Mouse (Mus musculus): ENCODE data around the gene Ctxn1. TPM values are rescaled to one million over a fixed set of nuclear protein-coding genes. Genes with fewer than 3 reads are reported as not detected.
"Not testable (repeated sequence)": the region's sequence is repeated elsewhere in the genome, so short reads cannot be mapped to it uniquely, and the experiment has no call there.

Gene Ctxn1
- 100 to 1,000 TPM; 519 to 574 TPM for total RNA-seq (2021)
- long read RNA-seq, experiment 1, transcript Ctxn1-201 (2 exons, 1,212 nt): major isoform, 311 of 329 reads
- long read RNA-seq, experiment 1, partial matches to known transcripts: 0 of 329 reads
- long read RNA-seq, experiment 1, other reads (novel, unspliced or antisense): 18 of 329 reads
- long read RNA-seq, experiment 2, transcript Ctxn1-201 (2 exons, 1,212 nt): major isoform, 290 of 318 reads
- long read RNA-seq, experiment 2, partial matches to known transcripts: 26 of 318 reads
- long read RNA-seq, experiment 2, other reads (novel, unspliced or antisense): 2 of 318 reads

DNA sequence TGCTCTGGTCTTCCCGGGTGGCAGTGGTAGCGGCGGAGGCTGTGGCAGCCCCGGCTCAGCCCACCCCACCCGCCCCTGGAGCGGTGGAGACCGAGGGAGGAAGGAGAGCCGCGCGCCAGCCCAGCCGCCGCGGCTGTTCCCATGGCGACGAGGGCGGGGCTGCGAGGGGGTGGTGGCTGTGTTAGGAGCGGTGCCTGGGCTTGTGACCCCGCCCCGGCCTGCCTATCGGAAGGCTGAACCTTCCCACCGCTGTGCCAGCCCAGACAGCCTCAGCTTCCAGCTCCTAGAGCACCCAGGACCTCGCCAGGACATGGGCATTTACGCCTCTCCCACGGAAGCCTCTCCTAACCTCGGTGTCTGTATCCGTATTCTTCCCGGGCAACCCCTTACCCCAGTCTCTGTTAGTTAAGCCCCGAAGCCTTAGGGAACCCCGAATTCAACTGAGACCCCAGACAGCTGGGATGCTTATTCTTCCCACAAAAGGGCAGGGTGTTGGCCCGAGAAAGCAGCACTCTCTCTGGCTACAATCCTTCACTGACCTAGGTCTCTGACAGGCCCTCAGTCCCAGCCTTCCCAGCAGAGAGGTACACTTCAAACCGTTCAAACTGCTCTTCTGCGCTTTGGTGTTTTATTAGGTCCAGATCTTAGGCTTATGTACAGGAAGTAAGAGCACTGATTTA, at the start of gene Ctxn1:
Ctxn1 (minus strand) TSS at position 150 of the 680 bp plus-strand sequence.
- DNase-seq (ENCODE audit: low spot score in 2 of 2): peak; percentile 95

DNA sequence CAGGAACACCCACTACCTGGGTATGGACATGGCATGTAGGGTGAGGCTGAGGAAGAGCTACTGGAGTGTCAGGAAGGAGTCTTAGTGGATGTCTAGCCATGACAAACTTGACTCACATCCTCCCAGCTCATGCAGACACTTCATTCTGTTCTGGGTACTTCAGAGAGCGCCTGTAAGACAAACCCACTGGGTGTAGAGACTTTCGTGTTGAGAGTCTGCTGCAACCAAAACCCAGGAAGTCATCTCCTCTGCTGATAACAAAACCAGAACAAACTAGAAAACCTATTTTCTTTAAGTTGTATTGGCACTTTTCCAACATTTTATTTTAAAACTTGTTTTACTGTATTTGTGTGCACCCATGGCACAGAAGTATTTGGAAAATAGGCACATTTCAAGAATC, 46.8 kb upstream of the Ctxn1 start:
- no peak for DNase-seq (ENCODE audit: low spot score in 2 of 2)

DNA sequence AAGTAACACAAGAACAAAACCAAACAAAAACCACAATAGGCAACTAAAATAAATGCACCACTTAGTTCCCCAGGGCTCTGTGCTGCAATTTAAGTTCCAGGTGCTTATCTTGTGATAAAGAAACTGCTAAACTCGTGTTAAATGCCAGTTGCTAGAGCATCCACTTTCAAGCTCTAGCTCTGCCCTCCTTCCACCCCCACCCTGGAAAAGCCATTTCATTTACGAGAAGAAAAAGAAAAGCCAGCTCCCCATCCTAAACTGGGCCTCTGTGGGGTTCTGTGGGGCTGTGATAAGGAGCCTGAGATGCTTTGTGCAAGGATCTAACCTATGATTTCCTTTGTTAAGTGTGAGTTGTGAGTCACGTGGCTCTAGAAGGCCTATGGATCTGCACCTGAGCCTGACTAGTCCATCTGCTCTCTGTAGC, 45.1 kb upstream of the Ctxn1 start:
- no peak for DNase-seq (ENCODE audit: low spot score in 2 of 2)

DNA sequence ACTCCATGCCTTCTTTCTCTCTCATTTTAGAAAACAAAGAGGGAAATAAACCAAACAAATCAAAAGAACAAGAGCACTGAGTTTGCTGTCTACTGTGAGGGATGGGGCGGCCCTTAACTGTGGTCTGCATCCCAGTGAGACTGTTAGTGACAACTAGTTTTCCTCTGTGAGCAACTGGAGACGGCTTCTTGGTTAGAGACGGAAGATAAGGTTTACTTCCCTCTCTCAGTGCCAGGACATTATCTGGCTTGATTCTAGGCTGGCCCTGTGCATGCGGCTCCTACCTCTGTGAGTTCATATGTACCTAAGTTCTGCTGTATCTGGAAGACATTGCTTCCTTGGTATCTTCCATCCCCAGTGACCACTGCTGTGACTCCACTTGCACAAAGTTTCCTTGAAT, 38.7 kb upstream of the Ctxn1 start:
- DNase-seq (ENCODE audit: low spot score in 2 of 2): no peak

DNA sequence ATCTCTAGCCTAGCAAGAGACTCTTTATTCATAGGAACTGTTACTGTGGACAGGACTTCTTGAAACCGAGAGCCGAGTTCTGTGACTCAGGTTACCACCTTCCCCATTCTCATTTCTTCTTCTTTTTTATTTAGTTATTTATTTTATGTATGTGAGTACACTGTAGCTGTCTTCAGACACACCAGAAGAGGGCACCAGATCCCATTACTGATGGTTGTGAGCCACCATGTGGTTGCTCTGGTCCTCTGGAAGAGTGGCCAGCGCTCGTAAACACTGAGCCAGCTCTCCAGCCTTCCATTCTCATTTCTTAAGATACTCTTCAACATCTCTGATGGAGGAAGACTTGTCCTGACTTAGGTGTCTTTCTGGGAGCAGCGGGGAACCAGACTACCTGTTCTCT, 33.7 kb upstream of the Ctxn1 start:
- no peak for DNase-seq (ENCODE audit: low spot score in 2 of 2)

DNA sequence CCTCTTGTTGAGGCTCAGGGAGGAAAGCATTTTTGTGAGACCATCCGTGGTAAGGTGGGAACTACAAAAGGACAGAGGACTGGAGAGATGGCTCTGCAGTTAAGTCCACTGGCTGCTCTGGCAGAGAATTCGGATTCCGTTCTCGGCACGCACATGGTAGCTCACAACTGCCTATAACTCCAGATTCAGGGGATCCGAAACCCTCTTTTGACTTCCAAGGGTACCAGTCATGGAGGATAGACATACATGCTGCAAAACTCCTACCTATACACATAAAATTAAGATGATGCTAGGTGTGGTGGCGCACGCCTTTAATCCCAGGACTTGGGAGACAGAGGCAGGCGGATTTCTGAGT, 17.0 kb upstream of the Ctxn1 start:
- DNase-seq (ENCODE audit: low spot score in 2 of 2): no peak

DNA sequence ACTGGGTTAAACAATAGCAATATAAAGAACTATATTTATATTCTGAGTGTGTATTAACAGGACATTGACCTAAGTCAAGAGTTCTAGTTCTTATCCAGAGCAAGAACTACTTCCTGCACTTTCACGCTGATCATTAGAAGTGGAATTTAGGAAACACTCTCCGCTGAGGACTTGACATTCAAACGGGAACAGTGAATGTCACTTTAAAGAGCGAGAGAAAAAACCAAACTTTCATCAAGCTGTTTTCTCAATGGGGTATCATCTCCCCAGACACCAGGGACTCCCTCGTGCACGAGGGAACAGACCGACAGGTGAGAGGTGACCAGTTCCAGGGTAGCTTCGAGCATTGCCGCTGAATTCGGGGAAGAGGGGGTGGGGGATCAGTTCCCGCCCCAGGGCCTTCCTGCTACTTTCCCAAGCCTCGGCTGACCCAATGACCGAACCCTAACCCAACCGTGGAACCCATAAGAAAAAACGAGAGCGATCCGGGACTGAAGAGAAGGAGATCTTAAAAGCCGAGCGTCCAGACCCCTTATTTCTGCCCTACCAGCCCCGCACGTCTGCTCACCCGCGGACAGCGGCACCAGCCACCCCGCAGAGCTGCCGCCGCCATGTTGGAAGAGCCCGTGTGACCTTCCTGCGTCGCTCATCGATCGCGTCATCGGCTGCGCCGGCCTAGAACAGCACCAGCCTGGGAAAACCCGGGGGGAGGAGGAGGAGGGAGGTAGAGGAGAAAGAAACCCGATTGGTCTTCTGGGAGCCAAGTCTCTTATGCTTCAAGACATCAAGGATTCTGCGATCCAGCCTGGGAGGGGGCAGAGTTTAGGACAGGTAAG, 16.4 kb upstream of the Ctxn1 start, which contains the start of gene Timm44:
Timm44 (minus strand) TSS at position 639 of the 836 bp plus-strand sequence.
- DNase-seq (ENCODE audit: low spot score in 2 of 2): peak; percentile 98

DNA sequence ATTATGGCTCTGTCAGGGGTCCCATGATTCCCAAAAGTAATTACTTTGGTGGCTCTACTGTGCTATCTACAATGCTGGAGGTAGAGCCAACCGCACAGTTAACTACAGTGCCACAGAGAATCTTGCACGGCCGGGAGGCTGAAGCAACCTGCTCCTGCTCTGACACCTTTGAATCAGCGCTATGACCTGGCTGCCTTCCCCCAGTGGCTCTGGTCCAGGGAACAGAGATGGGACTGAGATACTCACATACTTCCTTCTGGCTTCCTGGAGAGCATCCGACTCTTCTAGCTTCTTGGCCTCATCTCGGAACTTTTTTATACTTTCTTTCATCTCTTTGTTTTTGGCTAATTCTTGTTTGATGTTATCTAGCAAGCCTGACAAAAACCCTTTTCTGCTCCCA, 10.5 kb upstream of the Ctxn1 start:
- no peak for DNase-seq (ENCODE audit: low spot score in 2 of 2)

DNA sequence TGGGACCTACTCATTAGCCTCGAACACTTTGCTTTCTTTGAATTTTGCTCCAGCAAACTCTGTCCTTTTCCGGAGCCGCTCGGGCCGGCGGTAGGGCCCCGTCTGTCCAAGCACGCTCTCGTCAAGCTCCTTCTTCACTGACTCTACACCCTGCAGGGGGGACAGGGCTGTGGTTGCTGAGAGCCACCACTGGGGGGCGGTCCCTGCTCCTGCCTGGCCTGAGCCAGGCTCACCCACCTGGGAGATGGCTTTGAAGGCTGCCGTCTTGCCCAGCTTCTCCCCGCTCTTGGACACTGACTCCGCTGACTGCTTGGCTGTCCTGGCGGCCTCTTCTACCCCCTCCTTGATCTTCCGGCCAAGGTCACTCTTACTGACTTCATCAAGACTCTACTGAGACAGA, 8.6 kb upstream of the Ctxn1 start:
- DNase-seq (ENCODE audit: low spot score in 2 of 2): no peak

DNA sequence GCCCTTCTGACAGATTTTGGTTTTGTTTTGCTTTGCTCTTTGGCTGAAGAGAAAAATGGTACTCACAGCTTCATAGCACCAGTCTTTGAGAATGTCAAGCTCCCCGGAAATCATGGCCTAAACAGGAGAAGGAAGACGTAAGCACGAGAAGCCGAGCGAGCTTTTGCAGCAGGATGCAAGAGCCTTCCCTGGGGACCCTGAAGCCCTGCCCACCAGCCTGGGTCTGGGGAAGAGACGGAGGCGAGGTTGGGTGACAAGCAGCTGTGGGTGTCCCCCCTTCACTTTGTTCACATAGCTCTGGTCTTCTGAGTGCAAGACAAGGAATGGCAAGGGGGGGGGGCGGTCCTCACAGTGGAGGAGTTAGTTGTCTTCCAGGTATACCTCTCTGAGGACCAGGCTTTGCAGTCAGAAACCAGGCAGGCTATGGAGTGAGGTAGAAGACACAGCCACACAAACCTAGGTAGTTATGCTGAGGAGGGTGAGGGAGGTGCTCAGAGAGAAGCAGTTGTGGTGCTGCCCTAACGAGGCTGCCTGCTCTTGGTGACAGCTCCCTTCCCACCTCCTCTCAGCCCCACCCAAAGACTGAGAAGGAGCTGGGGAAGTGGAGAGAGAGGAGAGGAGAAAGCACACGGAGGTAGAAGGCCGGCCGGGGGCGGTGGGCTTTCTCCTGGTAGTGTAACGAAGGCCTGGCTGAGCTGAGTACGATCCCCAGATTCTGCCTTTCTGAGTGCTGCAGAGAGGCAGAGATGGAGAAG, 6.3 kb upstream of the Ctxn1 start:
- no peak for DNase-seq (ENCODE audit: low spot score in 2 of 2)

DNA sequence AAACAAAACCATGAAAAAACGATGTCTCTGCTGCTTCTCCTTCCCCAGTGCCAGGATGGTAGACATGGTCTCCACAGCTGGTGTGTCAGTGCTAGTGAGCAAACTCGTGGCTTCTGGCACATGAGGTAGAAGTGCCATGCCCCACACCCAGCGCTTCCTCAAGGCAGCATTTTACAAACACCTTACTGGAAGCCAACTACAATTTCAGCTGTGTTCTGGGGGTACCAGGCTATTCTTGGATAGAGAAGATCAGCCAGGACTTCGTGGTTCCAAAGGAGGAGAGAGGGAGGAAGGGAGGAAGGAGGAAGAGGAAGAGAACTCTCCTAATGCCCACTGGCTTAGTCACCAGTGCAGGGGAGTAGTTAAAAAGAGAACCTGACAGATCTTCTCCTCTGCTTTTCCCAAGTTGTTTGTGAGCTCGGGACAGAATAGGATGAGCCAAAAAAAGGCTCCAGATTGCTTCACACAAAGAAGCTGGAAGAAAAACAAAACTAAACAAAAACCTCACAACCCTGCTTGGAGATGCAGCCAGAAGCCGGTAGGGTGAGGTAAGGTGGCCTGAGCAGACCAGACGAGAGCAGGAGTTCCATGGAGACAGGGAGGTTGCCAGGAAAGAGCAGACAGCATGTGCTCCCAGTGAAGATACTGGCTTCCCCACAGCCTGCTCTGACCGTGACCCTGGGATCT, 4.2 kb upstream of the Ctxn1 start:
- peak in 1 of 2 experiments; percentile 26 for DNase-seq (ENCODE audit: low spot score in 2 of 2)

DNA sequence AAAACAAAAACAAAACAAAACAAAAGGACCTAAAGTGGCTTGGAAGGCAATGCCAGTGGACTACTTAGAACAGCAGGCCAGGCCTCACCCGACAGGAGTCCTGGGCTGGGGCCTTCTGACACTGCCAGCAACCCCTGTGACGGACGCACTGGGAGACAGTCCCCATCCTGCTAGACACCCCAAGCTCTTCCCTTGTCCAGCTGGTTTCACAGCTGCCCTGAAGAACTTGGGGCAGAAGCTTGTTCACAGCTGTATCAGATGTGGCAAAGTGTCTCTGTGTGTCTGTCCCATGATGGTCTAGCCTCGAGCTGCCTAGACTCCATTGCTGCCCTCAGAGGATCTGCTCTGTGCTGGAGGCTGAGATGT, 714 bp upstream of the Ctxn1 start:
- DNase-seq (ENCODE audit: low spot score in 2 of 2): no peak

DNA sequence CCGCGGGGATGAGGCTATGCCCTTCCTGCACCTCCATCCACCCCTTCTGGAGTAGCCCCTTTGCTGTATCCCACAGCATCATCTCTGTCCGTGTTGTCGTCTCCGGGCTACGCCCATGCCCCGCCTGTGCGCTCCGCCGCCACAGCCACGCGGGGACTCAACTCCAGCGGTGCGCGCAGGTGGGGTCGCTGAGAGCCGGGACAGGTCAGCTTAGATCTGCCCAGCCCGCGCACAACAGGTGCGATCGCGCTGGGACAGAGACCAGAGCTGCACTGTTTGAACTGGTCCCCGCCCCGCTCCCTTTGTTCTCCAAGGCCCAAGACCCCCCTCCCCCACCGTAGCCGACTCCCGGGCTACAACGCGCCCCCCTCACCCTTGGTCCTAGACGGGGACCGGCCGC, 396 bp downstream of the Ctxn1 start:
- DNase-seq (ENCODE audit: low spot score in 2 of 2): peak; percentile 30 to 42

DNA sequence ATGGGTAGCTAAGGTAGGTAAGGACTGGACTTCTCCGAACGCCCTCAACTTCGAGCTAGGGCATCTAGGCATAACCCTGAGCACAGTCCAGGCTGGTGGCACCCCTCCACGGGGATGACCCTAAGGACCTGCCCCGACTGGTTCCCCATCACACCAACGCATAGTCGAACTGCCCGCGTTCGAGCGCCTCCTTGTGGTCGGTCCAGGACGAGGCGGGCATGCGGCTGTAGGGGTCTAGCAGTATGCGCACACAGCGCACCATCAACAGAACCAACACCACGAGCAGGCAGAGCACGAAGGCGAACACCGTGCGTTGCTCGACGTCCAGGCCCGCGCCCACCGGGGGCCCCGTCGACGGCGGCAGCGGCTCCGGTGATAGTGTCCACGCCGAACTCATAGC, 841 bp downstream of the Ctxn1 start:
- DNase-seq (ENCODE audit: low spot score in 2 of 2): peak; percentile 82 to 84

DNA sequence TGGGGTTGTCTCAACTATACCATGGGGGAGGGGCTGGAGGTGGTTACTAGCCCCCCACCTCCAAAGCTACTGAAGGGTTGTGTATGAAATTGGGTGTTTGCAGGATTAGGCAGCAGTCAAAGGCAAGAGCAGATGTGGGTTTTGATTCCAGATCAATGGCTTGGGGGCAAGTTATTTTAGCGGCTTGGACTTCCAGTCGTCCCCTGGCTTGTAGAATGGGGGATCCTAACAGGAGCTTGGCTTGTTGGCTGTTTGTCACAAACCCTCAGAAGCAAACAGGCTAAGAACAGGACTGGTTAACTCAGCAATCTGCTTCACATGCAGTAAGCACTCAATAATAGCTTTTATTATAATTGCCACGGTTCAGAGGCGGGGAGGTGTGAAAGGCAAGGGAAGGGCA, 1.7 kb downstream of the Ctxn1 start:
- no peak for DNase-seq (ENCODE audit: low spot score in 2 of 2)

DNA sequence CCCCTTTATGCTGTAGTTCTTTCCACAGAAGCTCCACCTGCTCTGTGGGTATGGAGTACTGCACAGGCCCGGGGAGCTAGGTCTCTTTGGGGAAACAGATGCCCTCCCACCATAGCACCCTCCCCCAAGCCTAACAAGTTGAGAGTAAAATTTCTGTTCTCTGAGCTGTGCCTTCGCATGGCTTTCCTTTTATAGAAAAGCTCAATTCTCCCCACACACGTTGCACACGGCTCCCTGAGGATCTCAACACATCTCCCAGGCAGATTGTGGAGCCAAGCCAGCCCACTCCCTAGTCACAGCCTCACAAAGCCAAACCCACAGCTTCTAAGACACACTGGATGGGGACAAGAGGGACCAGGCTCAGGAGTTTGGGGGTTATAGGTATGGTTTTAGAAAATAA, 2.2 kb downstream of the Ctxn1 start:
- DNase-seq (ENCODE audit: low spot score in 2 of 2): peak; percentile 86 to 91

DNA sequence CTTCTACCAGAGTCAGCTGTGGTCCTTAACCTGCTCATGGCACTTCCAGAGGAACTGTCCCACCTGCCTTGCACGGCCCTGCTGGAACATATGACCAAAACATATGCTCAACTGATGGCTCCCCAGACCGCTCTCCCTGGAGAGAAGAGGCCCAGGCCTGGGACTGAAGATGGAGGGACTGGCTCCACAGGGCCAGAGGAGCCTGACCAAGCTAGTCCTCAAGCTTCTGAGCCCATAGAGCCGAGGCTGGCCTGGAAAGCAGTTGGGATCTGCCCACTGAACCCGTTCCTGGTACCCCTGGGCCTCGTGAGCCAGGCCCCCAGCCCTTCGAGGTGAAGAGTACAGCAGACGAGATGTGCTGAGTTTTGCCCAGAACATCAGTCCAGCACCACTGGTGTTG, 3.6 kb downstream of the Ctxn1 start:
- not testable (repeated sequence) for DNase-seq (ENCODE audit: low spot score in 2 of 2)

DNA sequence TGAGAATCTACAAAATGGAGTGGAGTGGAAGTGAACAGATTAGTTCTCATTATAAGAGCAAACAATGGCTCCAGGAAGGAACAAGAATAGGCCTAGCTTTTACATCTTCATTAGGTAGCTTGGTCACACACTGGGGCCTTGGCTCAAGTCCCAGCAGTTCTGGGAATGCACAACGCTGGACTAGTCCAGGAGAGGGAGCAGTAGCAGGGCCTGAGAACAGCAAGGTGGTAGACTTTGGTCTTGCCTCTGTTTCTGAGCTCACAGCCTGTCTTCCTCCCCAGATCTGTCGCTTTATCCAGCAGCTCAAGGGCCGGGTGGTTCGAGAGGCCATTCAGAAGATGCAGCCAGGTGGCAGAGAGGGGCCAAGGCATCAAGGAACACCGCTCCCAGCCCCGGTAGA, 5.1 kb downstream of the Ctxn1 start:
- DNase-seq (ENCODE audit: low spot score in 2 of 2): peak; percentile 49 to 61

DNA sequence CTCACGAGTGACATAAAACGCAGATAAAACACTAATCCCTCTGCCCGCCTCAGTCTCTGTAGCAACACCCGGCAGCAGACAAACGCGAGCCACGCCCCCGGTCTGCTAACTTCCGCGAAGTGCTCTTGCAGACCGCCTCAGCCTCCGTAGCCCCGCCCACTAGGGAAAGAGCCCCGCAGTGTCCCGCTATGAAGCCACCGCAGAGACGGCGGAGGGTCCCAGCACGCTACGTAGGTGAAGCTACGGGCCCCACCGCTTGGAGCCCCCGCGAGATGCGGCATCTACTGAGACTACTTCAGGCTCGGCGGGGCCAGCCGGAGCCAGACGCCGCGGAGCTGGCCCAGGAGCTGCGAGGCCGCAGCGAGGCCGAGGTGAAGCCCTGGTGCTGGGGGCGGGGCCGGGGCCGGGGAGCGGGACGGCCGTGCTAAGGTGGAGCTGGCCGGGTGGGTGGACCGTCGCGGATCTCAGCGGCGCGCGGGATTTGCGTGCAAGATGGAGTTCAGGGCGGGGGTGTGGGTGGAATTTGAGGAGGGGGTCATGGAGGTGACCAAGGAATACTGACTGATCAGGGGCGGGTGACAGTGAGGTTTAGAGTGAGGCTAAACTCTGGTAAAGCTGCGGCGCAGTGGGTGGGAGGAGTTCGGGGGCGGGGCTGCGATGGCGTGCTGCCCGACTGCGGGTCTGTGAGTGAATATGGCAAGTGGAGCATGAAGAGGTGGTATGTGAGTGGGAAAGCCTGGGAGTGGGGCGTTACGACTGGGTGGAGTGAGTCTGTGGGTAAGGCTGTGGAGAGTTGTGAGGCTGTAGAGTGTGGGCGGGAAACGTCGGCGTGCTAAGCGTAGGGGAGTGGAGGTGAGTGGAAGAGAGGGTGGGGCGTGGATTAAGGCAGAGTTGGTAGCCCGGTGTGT, 5.9 kb downstream of the Ctxn1 start, which contains the start of gene Snapc2:
Snapc2 (plus strand) TSS at position 147 of the 908 bp plus-strand sequence.
- peak; percentile 96 for DNase-seq (ENCODE audit: low spot score in 2 of 2)

Measured in left cerebral cortex, adult 18-20 months (tissue).